Mouse (Mus musculus) hindbrain, embryonic 14.5 days (tissue): ENCODE results near the gene Gdi2. TPM values are rescaled to one million over a fixed set of nuclear protein-coding genes. Genes with fewer than 3 reads are reported as not detected.

Experiments used
- ATAC-seq: fragments of 200-750 bp; cut with Nextera tagmentation; 2 replicates; pipeline ENCODE4 v1.8.0; 2017; ENCODE audit warnings: moderate number of reproducible peaks, mild to moderate bottlenecking, moderate TSS enrichment, moderate library complexity; ENCODE audit not compliant: low FRiP score
- DNase-seq: peaks from one replicate; pipeline ENCODE4 v3.0.0-alpha.2; 2015; ENCODE audit warnings: low spot score
- H3K27ac ChIP-seq: fragments of 300-500 bp; sonication (generic); 2 replicates; pipeline ENCODE4 v1.5.1; 2014; ENCODE audit warnings: mild to moderate bottlenecking, moderate library complexity
- H3K27me3 ChIP-seq: fragments of 300-500 bp; sonication (generic); 2 replicates; pipeline ENCODE4 v1.6.1; 2014; ENCODE audit warnings: mild to moderate bottlenecking, low read length, mixed read lengths; ENCODE audit not compliant: control insufficient read depth, insufficient read depth
- H3K36me3 ChIP-seq: fragments of 300-500 bp; sonication (generic); replicated peaks from 2 replicates; pipeline ENCODE4 v1.6.1; 2014; ENCODE audit not compliant: control insufficient read depth, insufficient read depth
- H3K4me1 ChIP-seq: fragments of 300-500 bp; sonication (generic); replicated peaks from 2 replicates; pipeline ENCODE4 v1.6.1; 2014; ENCODE audit warnings: antibody characterized with exemption, low read length, mixed read lengths; ENCODE audit not compliant: control insufficient read depth, insufficient read depth
- H3K4me2 ChIP-seq: fragments of 300-500 bp; sonication (generic); replicated peaks from 2 replicates; pipeline ENCODE4 v1.6.1; 2014; ENCODE audit warnings: mild to moderate bottlenecking, moderate library complexity
- H3K4me3 ChIP-seq: fragments of 300-500 bp; sonication (generic); replicated peaks from 2 replicates; pipeline ENCODE4 v1.5.1; 2014; ENCODE audit warnings: mild to moderate bottlenecking, low read length
- H3K9ac ChIP-seq: fragments of 300-500 bp; sonication (generic); 2 replicates; pipeline ENCODE4 v1.6.1; 2014
- H3K9me3 ChIP-seq: fragments of 300-500 bp; sonication (generic); 2 replicates; pipeline ENCODE4 v1.6.1; 2016; ENCODE audit warnings: low read length; ENCODE audit not compliant: control insufficient read depth
- WGBS: fragments of 180-500 bp; shearing (Covaris S2); extraction: QIAGEN DNeasy Blood & Tissue Kit; methylation state at CpG from one replicate; pipeline ENCODE4 v1.1.7; 2014; 5-methylcytosine and 5-hydroxymethylcytosine counted together
- polyA plus RNA-seq: library from polyadenylated mRNA; unstranded; fragments of >200 nt; fragmentation: Nextera tagmentation; extraction: Ambion mirVana; gene quantifications from 2 replicates; pipeline ENCODE4 v1.2.1, GENCODE M21; 2014

The Gdi2 gene
- polyA plus RNA-seq, 1 experiment from 2014 or later: 464 TPM

DNA sequence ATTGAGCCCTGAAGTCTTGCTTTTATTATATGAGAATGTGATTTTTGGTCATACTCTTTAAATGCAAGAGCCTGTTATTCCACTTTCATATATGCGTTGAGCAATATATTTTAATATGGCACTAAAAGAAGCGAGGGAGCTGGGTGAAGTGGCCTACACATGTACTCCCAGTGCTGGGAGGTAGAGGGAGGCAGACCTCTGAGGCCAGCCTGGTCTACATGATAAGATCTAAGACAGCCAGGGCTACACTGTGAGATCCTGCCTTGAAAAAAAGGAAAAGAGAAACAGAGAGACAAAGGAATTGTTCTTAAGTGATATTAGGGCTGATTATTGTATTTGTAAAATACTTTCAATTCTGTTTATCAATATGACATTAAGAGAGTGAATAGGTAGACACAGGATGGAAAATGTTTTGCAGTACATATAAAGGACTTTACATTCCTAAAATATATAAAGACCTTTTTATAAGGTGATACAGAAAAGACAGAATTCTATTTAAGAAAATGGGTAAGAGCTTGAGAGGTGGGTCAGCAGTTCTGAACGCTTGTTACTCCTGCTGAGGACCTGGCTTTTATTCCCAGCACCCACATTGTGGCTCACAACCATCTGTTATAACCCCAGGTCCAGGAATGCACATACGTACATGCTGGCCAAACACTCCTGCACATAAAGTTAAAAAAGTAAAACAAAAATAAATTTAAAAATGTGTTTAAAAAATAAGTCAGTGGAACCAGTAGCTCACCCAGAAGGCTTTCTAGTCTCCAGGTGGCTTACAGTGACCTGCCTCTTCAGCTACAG is 6.4 kb downstream of the Gdi2 start:
- Histone ChIP-seq H3K9ac (no peak overlapping the region), H3K9me3 (no peaks in the 10 kb centered on the region), H3K36me3 (peaks cover 13% of the 10 kb centered on the region), H3K4me1 (peaks cover 37% of the 10 kb centered on the region), H3K27me3 (no peaks in the 10 kb centered on the region), H3K4me3 (no peak overlapping the region), H3K4me2 (no peak overlapping the region), H3K27ac (no peak overlapping the region)
- WGBS: 93% methylated on average over 4 of the region's 4 CpGs
- ATAC-seq: no peak
- DNase-seq: no peak

DNA sequence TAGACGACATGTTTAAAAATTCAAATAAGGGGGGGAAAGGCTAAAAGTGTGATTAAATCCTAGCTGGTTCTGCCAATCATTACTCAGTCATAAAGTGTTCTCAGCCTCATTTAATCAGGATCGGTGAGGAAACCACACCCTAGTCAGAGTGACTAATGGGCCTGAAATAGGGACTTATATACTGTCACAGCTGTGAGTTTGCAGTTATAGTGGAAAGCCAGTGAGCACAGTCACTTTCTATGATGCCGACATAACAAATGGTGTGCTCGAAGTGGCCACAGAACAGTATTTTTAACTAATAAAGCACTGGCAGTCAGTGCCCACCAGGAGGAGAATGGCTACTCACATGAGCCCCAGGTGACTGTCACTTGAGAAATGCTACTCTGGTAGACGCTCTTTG is 7.1 kb downstream of the Gdi2 start:
- Histone ChIP-seq H3K9ac (no peak overlapping the region), H3K4me1 (peaks cover 31% of the 10 kb centered on the region)

GRCm38 (mm10) chr13:3547410-3547809 is 9.5 kb downstream of the Gdi2 start:
- Histone ChIP-seq H3K4me2 (no peak overlapping the region), H3K4me1 (peaks cover 8% of the 10 kb centered on the region; the same call in 1 of the 2 replicates), H3K4me3 (no peak overlapping the region), H3K36me3 (peaks cover 30% of the 10 kb centered on the region), H3K9me3 (no peaks in the 10 kb centered on the region), H3K27ac (no peak overlapping the region), H3K9ac (no peak overlapping the region), H3K27me3 (no peaks in the 10 kb centered on the region)
- DNase-seq (no peak), ATAC-seq (no peak)
- 87% methylated on average over 3 of the region's 3 CpGs for WGBS

More for the DNA sequence above, 7.1 kb downstream of the Gdi2 start:
- 68% methylated on average over 5 of the region's 5 CpGs for WGBS
- no peaks in the 10 kb centered on the region for H3K9me3 ChIP-seq
- H3K4me2 ChIP-seq: no peak overlapping the region
- H3K27ac ChIP-seq: no peak overlapping the region
- DNase-seq (no peak), ATAC-seq (no peak)
- H3K4me3 ChIP-seq: no peak overlapping the region
- peaks cover 18% of the 10 kb centered on the region for H3K36me3 ChIP-seq
- H3K27me3 ChIP-seq: no peaks in the 10 kb centered on the region

- H3K9ac ChIP-seq: no peak overlapping the region
- H3K27me3 ChIP-seq: no peaks in the 10 kb centered on the region
- H3K9me3 ChIP-seq: no peaks in the 10 kb centered on the region
- H3K4me2 ChIP-seq: no peak overlapping the region
- ATAC-seq (no peak), DNase-seq (no peak)
- H3K27ac ChIP-seq: no peak overlapping the region
- H3K36me3 ChIP-seq: peaks cover 35% of the 10 kb centered on the region
- WGBS: 94% methylated on average over 6 of the region's 6 CpGs
- no peak overlapping the region for H3K4me3 ChIP-seq
- 0 out of 2 replicates have a peak, but pooled peaks cover 3% of the 10 kb centered on the region for H3K4me1 ChIP-seq
Measured at GRCm38 (mm10) chr13:3547856-3548255, 10.0 kb downstream of the Gdi2 start.

DNA sequence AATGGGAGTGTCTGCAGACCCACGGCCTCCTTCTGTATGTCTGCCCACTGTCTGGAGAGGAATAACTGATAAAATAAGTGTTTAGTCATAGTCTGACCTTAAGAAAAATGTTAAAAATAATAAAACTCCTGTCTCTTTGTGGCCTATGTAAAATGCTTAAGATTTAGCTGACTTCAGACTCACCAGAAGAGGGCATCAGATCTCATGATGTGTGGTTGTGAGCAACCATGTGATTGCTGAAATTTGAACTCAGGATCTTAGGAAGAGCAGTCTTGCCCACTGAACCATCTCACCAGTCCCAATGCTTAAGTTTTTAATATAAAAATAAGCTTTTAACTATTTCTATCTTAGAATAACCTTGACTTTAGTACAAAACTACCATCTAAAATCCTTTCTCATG is 25.3 kb downstream of the Gdi2 start:
- DNase-seq: no peak
- H3K4me2 ChIP-seq: no peak overlapping the region

DNA sequence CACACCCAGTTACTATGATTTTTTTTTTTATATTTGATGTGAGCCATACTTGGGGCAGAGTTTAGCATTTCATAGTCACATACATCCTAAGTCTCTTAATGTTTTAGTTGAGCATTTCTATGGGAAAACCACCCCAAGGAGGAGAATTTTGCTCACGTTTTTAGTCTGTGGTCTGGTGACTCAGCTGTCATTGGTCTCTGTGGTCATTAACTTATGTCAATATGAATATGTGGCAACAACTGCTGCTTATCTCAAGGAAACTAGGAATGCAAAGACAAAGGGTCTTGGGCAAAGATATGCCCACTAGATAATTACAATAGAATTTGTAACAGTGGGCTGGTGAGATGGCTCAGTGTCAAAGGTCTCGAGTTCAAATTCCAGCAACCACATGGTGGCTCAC is 26.1 kb downstream of the Gdi2 start:
- ATAC-seq: no peak
- no peak overlapping the region for H3K9ac ChIP-seq
- H3K36me3 ChIP-seq: peaks cover 90% of the 10 kb centered on the region

More for the DNA sequence above, 25.3 kb downstream of the Gdi2 start:
- 91% methylated on average over 1 of the region's 1 CpGs for WGBS
- H3K9ac ChIP-seq: no peak overlapping the region
- H3K4me3 ChIP-seq: no peak overlapping the region
- H3K4me1 ChIP-seq: no peaks in the 10 kb centered on the region
- no peak overlapping the region for H3K27ac ChIP-seq
- no peaks in the 10 kb centered on the region for H3K9me3 ChIP-seq
- H3K36me3 ChIP-seq: peaks cover 88% of the 10 kb centered on the region
- no peak for ATAC-seq
- H3K27me3 ChIP-seq: no peaks in the 10 kb centered on the region

GRCm38 (mm10) chr13:3590789-3591188 is 52.9 kb downstream of the Gdi2 start:
- H3K36me3 ChIP-seq: peaks cover 78% of the 10 kb centered on the region
- WGBS: 83% methylated on average over 3 of the region's 3 CpGs
- H3K4me3 ChIP-seq: no peak overlapping the region
- DNase-seq (no peak), ATAC-seq (no peak)
- no peaks in the 10 kb centered on the region for H3K9me3 ChIP-seq
- no peaks in the 10 kb centered on the region for H3K27me3 ChIP-seq
- H3K4me1 ChIP-seq: no peaks in the 10 kb centered on the region
- H3K9ac ChIP-seq: no peak overlapping the region
- no peak overlapping the region for H3K27ac ChIP-seq
- H3K4me2 ChIP-seq: no peak overlapping the region

More for the DNA sequence above, 26.1 kb downstream of the Gdi2 start:
- no peak for DNase-seq
- H3K27me3 ChIP-seq: no peaks in the 10 kb centered on the region
- H3K9me3 ChIP-seq: no peaks in the 10 kb centered on the region
- H3K4me2 ChIP-seq: no peak overlapping the region
- no peak overlapping the region for H3K4me3 ChIP-seq
- WGBS: 90% methylated on average over 2 of the region's 2 CpGs
- H3K27ac ChIP-seq: no peak overlapping the region
- no peaks in the 10 kb centered on the region for H3K4me1 ChIP-seq

DNA sequence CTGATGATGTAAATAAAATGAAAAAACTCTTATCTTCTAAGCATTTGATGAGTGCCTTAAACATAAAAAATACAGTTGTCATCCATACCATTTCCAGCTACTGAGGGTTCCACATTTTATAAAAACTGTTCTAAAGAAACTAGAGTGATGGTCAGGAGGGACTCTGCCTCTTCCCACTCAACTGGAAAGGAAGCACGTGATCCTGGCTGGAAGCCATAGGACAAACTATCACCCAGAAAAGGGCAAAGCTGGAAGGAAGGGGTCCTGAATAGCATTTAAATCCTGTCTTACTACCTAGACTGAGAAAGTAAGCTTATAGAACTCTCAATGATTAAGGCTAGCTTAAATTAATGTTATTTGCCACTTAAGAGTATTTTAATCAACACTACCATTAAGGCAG is 56.4 kb downstream of the Gdi2 start:
- Histone ChIP-seq H3K27ac (no peak overlapping the region), H3K4me2 (no peak overlapping the region), H3K4me3 (no peak overlapping the region), H3K9me3 (no peaks in the 10 kb centered on the region), H3K9ac (no peak overlapping the region), H3K27me3 (no peaks in the 10 kb centered on the region), H3K4me1 (no peaks in the 10 kb centered on the region), H3K36me3 (peaks cover 71% of the 10 kb centered on the region)
- DNase-seq (no peak), ATAC-seq (no peak)
- WGBS: 89% methylated on average over 1 of the region's 1 CpGs

GRCm38 (mm10) chr13:3596232-3596631 is 58.4 kb downstream of the Gdi2 start:
- ATAC-seq (no peak), DNase-seq (no peak)
- no peaks in the 10 kb centered on the region for H3K27me3 ChIP-seq
- no peaks in the 10 kb centered on the region for H3K4me1 ChIP-seq
- H3K27ac ChIP-seq: no peak overlapping the region
- H3K9me3 ChIP-seq: no peaks in the 10 kb centered on the region
- H3K4me3 ChIP-seq: no peak overlapping the region
- H3K4me2 ChIP-seq: no peak overlapping the region
- peaks cover 67% of the 10 kb centered on the region for H3K36me3 ChIP-seq
- 96% methylated on average over 6 of the region's 6 CpGs for WGBS
- H3K9ac ChIP-seq: no peak overlapping the region
